Mouse (Mus musculus) heart, embryonic 11.5 days (tissue): ENCODE data around the gene Kcnk1. TPM values are rescaled to one million over a fixed set of nuclear protein-coding genes. Genes with fewer than 3 reads are reported as not detected.

Experiments
- ATAC-seq: fragments of 200-750 bp; cut with Nextera tagmentation; replicated peaks from 2 replicates; pipeline ENCODE4 v1.8.0; 2017; ENCODE audit warnings: moderate library complexity; ENCODE audit not compliant: insufficient number of reproducible peaks, low FRiP score, low TSS enrichment
- H3K27ac ChIP-seq: fragments of 300-500 bp; sonication (generic); 2 replicates; pipeline ENCODE4 v1.5.1; 2014; ENCODE audit warnings: mild to moderate bottlenecking, low read depth, low read length
- H3K27me3 ChIP-seq: fragments of 300-500 bp; sonication (generic); 2 replicates; pipeline ENCODE4 v1.6.1; 2014; ENCODE audit warnings: mild to moderate bottlenecking, low read length, mixed read lengths; ENCODE audit not compliant: control insufficient read depth, insufficient read depth
- H3K36me3 ChIP-seq: fragments of 300-500 bp; sonication (generic); 2 replicates; pipeline ENCODE4 v1.6.1; 2014; ENCODE audit warnings: mild to moderate bottlenecking, low read length, moderate library complexity, mixed read lengths; ENCODE audit not compliant: control insufficient read depth, insufficient read depth
- H3K4me1 ChIP-seq: fragments of 300-500 bp; sonication (generic); 2 replicates; pipeline ENCODE4 v1.6.1; 2014; ENCODE audit warnings: low read length; ENCODE audit not compliant: control insufficient read depth, insufficient read depth
- H3K4me2 ChIP-seq: fragments of 300-500 bp; sonication (generic); 2 replicates; pipeline ENCODE4 v1.6.1; 2014; ENCODE audit warnings: mild to moderate bottlenecking, moderate library complexity
- H3K4me3 ChIP-seq: fragments of 300-500 bp; sonication (generic); 2 replicates; pipeline ENCODE4 v1.5.1; 2014; ENCODE audit warnings: low read depth, low read length
- H3K9ac ChIP-seq: fragments of 300-500 bp; sonication (generic); 2 replicates; pipeline ENCODE4 v1.6.1; 2014; ENCODE audit warnings: mild to moderate bottlenecking, low read depth, low read length, moderate library complexity
- H3K9me3 ChIP-seq: fragments of 300-500 bp; sonication (generic); replicated peaks from 2 replicates; pipeline ENCODE4 v1.6.1; 2016; ENCODE audit warnings: low read length; ENCODE audit not compliant: control insufficient read depth
- WGBS: fragments of 180-500 bp; shearing (Covaris S2); extraction: QIAGEN DNeasy Blood & Tissue Kit; methylation state at CpG from one replicate; pipeline ENCODE4 v1.1.7; 2014; ENCODE audit not compliant: insufficient replicate concordance; 5-methylcytosine and 5-hydroxymethylcytosine counted together
- polyA plus RNA-seq: library from polyadenylated mRNA; unstranded; fragments of >200 nt; fragmentation: Nextera tagmentation; extraction: Ambion mirVana; gene quantifications from 2 replicates; pipeline ENCODE4 v1.2.1, GENCODE M21; 2014

Gene Kcnk1
- polyA plus RNA-seq, 1 experiment from 2014 or later: 4.0 TPM

DNA sequence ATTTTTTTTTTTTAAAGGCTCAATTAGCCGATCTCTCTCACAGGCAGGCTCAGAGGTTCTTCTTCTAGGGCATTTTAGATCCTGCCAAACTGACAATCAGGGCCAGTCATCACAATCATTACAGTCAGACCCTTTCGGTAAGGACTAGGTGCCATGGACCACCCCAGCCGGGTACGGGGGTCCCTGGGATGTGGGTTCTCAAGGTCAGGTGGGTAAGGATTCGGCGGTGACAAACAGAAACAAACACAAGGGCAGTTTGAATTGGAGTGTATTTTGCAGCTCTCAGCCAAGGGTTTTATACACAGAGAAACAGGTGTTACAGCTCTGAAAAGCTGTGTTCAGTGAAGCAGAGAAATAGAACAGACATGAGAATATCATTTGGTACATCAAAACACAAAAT lies 8.6 kb downstream of the Kcnk1 start:
- Histone ChIP-seq H3K9ac (no peak overlapping the region), H3K9me3 (no peaks in the 10 kb centered on the region), H3K27me3 (peaks cover 1% of the 10 kb centered on the region; the same call in 1 of the 2 replicates), H3K4me1 (no peaks in the 10 kb centered on the region), H3K4me3 (no peak overlapping the region), H3K4me2 (no peak overlapping the region), H3K27ac (no peak overlapping the region), H3K36me3 (no peaks in the 10 kb centered on the region)
- ATAC-seq: no peak
- 91% methylated on average over 6 of the region's 6 CpGs for WGBS

DNA sequence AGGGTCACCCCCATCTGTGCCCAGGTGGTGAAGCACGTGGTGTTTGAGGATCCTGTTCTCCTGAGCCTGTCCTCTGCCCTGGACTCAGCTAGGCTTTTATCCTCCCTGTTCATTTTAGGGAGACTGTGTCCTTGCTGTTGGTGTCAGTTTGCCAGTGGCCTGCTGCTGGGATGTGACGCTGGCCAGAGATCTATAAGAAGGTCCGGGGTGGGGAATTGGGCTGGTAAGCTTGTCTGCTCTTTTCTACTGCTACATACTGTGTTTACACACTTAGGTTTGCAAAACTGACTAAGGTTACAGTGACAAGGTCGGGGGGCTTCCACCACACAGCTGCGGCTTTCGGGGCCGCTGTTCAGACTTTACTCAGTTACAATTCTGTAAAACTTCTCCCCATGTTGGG lies 10.0 kb downstream of the Kcnk1 start:
- no peak overlapping the region for H3K4me2 ChIP-seq
- H3K4me1 ChIP-seq: no peaks in the 10 kb centered on the region
- no peaks in the 10 kb centered on the region for H3K9me3 ChIP-seq
- no peaks in the 10 kb centered on the region for H3K36me3 ChIP-seq
- no peak for ATAC-seq
- WGBS: 73% methylated on average over 7 of the region's 7 CpGs
- H3K27me3 ChIP-seq: no peaks in the 10 kb centered on the region
- no peak overlapping the region for H3K4me3 ChIP-seq
- no peak overlapping the region for H3K9ac ChIP-seq
- H3K27ac ChIP-seq: no peak overlapping the region

DNA sequence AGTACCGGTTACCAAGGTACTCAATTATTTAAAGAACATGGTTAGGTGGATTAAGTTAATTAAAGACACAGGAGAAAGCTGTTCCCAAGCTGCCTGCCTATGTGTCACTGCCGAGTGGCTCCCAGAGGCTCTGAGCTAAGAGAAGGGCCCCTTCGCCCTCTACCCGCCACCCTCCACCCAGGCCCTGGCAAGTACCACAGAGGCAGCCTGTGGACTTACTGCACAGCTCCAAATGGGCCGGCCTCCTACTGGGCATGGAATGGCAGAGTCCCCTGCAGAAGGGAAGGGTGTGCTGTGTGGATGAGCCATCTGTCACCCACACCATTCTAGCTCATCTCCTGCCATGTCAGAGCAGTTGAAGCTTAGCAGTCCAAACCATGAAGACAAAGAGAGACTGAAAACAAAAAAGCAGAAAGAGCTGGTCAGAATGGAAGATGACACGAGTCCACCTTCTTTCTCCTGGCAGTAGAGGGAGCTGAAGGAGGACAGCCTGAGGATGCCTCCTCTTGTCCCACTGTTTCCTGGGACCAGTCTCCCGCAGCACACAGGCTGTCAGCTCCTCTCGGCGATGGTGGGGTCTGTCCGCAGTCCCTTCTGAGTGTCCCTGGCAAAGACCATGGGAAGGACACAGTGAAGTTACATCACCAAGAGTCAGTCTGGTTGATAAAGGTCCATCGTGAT lies 11.5 kb downstream of the Kcnk1 start:
- H3K4me1 ChIP-seq: no peaks in the 10 kb centered on the region
- H3K4me3 ChIP-seq: no peak overlapping the region
- no peak overlapping the region for H3K27ac ChIP-seq
- no peak for ATAC-seq
- no peak overlapping the region for H3K4me2 ChIP-seq
- H3K9me3 ChIP-seq: no peaks in the 10 kb centered on the region
- H3K9ac ChIP-seq: no peak overlapping the region
- no peaks in the 10 kb centered on the region for H3K27me3 ChIP-seq
- no peaks in the 10 kb centered on the region for H3K36me3 ChIP-seq
- 70% methylated on average over 11 of the region's 11 CpGs for WGBS

DNA sequence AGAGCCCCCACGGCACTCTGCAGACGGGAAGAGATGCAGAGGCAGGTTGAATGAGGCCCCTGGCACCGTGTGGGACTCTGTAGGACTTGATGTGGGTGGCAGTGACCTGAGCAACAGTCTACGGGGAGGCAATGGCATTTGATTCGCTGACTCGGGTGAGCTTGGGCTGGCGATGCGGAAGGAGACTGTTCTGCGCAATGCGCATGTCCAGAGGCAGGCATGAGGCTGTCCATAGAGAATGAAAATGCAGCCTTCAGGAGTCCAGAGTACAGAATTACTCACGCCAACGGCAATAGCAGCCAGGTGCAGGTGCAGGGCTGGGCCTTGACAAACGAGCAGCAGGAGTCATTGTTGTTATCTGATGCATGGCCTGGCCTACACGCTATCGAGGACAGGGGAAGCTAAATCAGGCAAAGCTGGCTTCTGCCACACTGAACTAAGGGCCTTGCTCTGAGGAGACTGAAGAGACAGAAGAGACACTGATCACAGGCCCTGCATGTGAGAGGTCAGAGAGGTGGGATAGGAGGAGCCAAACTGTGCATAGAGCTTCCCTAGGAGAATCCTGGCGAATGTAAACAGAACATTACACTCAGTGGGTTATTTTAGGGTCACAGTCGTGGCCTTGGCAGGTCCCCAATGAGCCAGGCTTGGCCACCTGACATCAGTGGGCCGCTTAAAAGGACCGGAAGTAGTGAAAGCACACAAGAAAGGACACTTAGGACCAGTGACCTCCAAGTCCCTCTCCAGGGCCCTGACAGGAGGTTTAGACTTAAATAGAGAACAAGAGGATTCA lies 12.8 kb downstream of the Kcnk1 start:
- no peak overlapping the region for H3K27ac ChIP-seq
- WGBS: 72% methylated on average over 19 of the region's 19 CpGs
- H3K9ac ChIP-seq: no peak overlapping the region
- H3K36me3 ChIP-seq: no peaks in the 10 kb centered on the region
- no peaks in the 10 kb centered on the region for H3K4me1 ChIP-seq
- no peak overlapping the region for H3K4me3 ChIP-seq
- H3K9me3 ChIP-seq: no peaks in the 10 kb centered on the region
- no peak overlapping the region for H3K4me2 ChIP-seq
- ATAC-seq: no peak
- no peaks in the 10 kb centered on the region for H3K27me3 ChIP-seq

DNA sequence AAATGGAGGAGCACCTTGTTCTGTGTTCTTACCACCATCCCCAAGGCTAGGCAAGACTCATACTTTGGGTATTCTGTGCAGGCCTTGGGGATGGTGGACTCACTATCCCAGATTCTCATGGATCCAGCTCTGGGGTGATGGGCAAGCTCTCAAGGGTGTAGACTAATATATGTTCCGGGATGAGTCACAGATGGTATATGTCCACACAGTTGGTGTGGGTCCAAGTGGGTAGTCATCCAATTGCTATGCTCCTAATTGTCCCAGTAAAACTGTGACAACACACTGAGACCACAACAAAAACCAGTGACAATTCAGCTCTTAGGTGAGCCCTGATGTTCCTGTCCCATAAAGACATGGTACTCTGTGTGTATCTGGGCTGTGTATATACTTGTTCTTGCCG lies 14.0 kb downstream of the Kcnk1 start:
- no peaks in the 10 kb centered on the region for H3K9me3 ChIP-seq
- H3K9ac ChIP-seq: no peak overlapping the region
- H3K27me3 ChIP-seq: no peaks in the 10 kb centered on the region
- no peak overlapping the region for H3K4me2 ChIP-seq
- no peaks in the 10 kb centered on the region for H3K4me1 ChIP-seq
- H3K4me3 ChIP-seq: no peak overlapping the region
- ATAC-seq: no peak
- H3K36me3 ChIP-seq: no peaks in the 10 kb centered on the region
- WGBS: 86% methylated on average over 2 of the region's 2 CpGs
- H3K27ac ChIP-seq: no peak overlapping the region

DNA sequence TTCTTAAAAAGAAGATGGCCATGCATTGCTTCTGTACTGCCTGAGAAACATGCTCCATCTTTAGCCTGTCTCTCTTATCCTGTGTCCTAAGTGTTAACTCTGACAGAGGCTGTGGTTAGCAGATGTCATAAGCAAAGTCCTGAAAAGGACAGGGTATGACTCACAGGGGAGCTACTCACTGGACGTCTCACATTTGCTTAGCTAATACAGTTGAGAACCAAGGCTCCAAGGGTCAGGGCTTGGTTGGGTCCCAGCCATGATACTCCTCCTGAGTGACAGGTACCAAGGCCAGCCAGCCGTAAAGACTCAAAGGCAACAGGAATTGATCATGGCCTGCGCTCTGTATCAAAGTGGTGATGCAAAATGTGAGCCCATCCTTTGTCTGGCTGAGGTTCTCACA lies 15.9 kb downstream of the Kcnk1 start:
- Histone ChIP-seq H3K27me3 (no peaks in the 10 kb centered on the region), H3K27ac (no peak overlapping the region), H3K36me3 (no peaks in the 10 kb centered on the region), H3K9me3 (no peaks in the 10 kb centered on the region), H3K4me1 (no peaks in the 10 kb centered on the region), H3K4me3 (no peak overlapping the region), H3K9ac (no peak overlapping the region), H3K4me2 (no peak overlapping the region)
- no peak for ATAC-seq
- WGBS: 65% methylated on average over 3 of the region's 3 CpGs

DNA sequence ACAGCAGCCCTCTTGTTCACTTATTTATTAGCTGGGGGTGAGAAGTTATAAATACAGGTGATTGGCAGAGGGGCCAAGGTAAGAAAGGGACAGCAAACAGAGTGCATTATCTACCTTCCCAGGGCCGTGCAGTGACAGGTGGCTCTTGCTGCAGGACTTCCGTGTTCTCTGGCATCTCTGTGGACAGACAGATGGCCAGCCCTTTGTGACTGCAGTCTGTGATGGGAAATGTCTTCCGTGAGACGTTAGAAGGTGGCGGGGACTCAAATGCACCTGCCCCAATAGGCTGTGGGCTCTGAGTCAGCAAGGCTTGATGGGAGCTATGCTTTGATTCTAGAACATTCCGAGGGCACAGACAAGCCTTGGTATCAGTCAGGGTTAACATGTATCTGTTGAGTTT lies 17.4 kb downstream of the Kcnk1 start:
- Histone ChIP-seq H3K36me3 (no peaks in the 10 kb centered on the region), H3K9ac (no peak overlapping the region), H3K4me1 (no peaks in the 10 kb centered on the region), H3K9me3 (no peaks in the 10 kb centered on the region), H3K27ac (no peak overlapping the region), H3K4me3 (no peak overlapping the region), H3K27me3 (no peaks in the 10 kb centered on the region), H3K4me2 (no peak overlapping the region)
- 79% methylated on average over 6 of the region's 6 CpGs for WGBS
- no peak for ATAC-seq

DNA sequence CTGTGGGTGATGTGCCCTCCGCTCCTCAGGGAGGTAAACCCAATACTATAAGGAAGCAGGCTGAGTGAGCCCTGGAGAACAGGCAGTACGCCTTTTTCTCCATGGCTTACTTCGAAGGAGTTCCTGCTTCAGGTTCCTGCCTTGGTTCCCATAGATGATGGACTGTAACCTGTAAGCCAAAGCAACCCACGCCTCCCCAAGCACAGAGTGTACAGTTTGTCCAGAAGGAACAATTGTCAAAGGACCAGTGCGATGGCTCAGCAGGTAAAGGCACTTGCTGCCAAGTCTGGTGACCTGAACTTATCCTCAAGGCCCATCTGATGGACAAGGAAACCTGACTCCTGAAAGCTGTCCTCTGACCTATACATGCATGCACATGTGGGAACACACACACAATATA lies 18.7 kb downstream of the Kcnk1 start:
- no peaks in the 10 kb centered on the region for H3K4me1 ChIP-seq
- H3K36me3 ChIP-seq: no peaks in the 10 kb centered on the region
- no peak overlapping the region for H3K4me2 ChIP-seq
- H3K9ac ChIP-seq: no peak overlapping the region
- 83% methylated on average over 5 of the region's 5 CpGs for WGBS
- no peak overlapping the region for H3K27ac ChIP-seq
- no peaks in the 10 kb centered on the region for H3K9me3 ChIP-seq
- no peaks in the 10 kb centered on the region for H3K27me3 ChIP-seq
- no peak for ATAC-seq
- no peak overlapping the region for H3K4me3 ChIP-seq

DNA sequence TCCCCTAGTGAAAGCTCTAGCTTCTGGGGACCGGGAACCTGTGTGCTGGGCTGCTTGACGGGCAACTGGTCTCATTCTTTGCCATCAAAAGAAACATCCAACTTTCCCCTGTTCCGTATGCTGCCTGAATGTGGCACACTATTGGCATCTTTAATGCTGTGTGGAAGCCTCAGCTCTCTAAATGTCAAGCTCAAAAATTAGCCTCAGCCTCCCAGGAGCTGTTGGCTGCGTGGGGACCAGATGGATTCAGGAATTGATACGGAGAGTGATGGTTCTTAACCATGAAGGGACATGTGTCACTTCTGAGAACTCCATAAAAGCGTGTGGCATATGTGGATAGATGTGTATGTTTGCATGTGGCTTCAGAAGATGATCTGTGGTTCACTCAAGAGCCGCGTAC lies 27.0 kb downstream of the Kcnk1 start:
- WGBS: 88% methylated on average over 8 of the region's 8 CpGs
- H3K4me3 ChIP-seq: no peak overlapping the region
- no peaks in the 10 kb centered on the region for H3K9me3 ChIP-seq
- no peaks in the 10 kb centered on the region for H3K27me3 ChIP-seq
- H3K27ac ChIP-seq: no peak overlapping the region
- no peak overlapping the region for H3K4me2 ChIP-seq
- H3K9ac ChIP-seq: no peak overlapping the region
- H3K36me3 ChIP-seq: no peaks in the 10 kb centered on the region
- H3K4me1 ChIP-seq: no peaks in the 10 kb centered on the region
- no peak for ATAC-seq
